Mouse (Mus musculus) liver, adult 2 months (tissue): ENCODE results near the gene Tnnt3.

Experiments
- CTCF ChIP-seq: fragments of 200-500 bp; IDR thresholded peaks from 2 replicates; pipeline ENCODE4 v1.5.1; 2011; ENCODE audit warnings: low read depth, low read length, control low read depth
- POLR2A ChIP-seq: fragments of 200-500 bp; IDR thresholded peaks from 2 replicates; pipeline ENCODE4 v1.6.1; 2011; ENCODE audit warnings: low read length, control low read depth; ENCODE audit not compliant: insufficient read depth; ENCODE audit errors: extremely low read depth

DNA sequence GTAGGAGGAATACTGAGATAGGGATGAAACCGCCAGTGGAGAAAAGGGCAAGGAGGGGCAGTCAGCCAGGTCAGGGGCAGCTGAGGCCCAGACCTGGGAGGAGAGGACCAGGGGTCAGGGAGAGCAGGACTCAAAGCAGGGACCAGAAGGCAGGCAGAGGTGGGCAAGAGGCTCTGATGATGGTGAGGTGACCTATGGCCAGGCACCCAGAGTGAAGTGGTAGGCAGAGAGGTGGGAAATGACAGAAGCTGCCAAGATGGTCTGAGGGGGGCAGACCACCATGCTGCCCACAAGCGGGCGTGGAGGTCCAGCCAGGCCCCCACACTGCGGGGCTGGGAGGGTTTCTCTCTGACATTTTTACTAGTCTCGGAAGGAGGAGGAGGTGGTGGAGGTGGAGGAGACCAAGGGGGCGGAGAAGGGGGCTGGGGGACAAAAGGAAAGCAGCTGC lies 27.2 kb upstream of the Tnnt3 start:
- TF ChIP-seq CTCF: no peak
- TF ChIP-seq POLR2A: no peak
